Mouse (Mus musculus) ES-Bruce4 (cell line): Measurements from ENCODE around the gene Ppp1r13l.

ENCODE experiments used
- CTCF ChIP-seq: IDR thresholded peaks from one replicate; pipeline ENCODE4 v1.8.1; 2011; ENCODE audit warnings: low read depth, low read length
- EP300 ChIP-seq: IDR thresholded peaks from 2 replicates; pipeline ENCODE4 v1.6.1; 2011; ENCODE audit warnings: low read depth, low read length; ENCODE audit not compliant: insufficient read depth
- POLR2A ChIP-seq: IDR thresholded peaks from one replicate; pipeline ENCODE4 v1.8.1; 2011; ENCODE audit warnings: low read length; ENCODE audit not compliant: insufficient read depth

- TF ChIP-seq CTCF = no peak
- TF ChIP-seq POLR2A = no peak
- no peak for TF ChIP-seq EP300
Measured at GRCm38 (mm10) chr7:19325262-19326199, 34.0 kb upstream of the Ppp1r13l start.
